Mouse (Mus musculus): Measurements from ENCODE around the gene Pcyt1b.

- TF ChIP-seq CTCF (IDR thresholded peaks at IDR 0.05; ENCODE audit: borderline replicate concordance, insufficient read depth, low read length) (no peak), POLR2A (IDR thresholded peaks at IDR 0.05; ENCODE audit: low read depth, low read length) (no peak)
These were observed 46.0 kb downstream of the Pcyt1b start for GRCm38 (mm10) chrX:93700528-93701225.
